Mouse (Mus musculus) retina, postnatal 1 day (tissue): ENCODE results near the gene Dcst2.

Experiments used
- DNase-seq: peaks from one replicate; pipeline ENCODE4 v3.0.0-alpha.2; 2012

Dcst2 gene

GRCm38 (mm10) chr3:89390111-89390515 is 28.3 kb downstream of the Dcst2 start:
- DNase-seq = peak; percentile 69

GRCm38 (mm10) chr3:89390699-89391662 is 29.2 kb downstream of the Dcst2 start:
- DNase-seq = peak; percentile 59

- peak; percentile 88 for DNase-seq
These were observed 30.1 kb downstream of the Dcst2 start for GRCm38 (mm10) chr3:89391663-89392511.

GRCm38 (mm10) chr3:89392871-89393311 is 31.1 kb downstream of the Dcst2 start:
- DNase-seq = peak; percentile 37

GRCm38 (mm10) chr3:89393605-89394004 is 31.8 kb downstream of the Dcst2 start:
- DNase-seq = peak; percentile 99

- DNase-seq = peak; percentile 86
These were observed 32.5 kb downstream of the Dcst2 start, which contains the start of gene Zbtb7b for GRCm38 (mm10) chr3:89394006-89394893. TSS of gene Zbtb7b (minus strand) at chr3:89394776.

- DNase-seq = peak; percentile 96
These were observed 33.1 kb downstream of the Dcst2 start for GRCm38 (mm10) chr3:89394894-89395256.

- DNase-seq = no peak
These were observed 33.6 kb downstream of the Dcst2 start for GRCm38 (mm10) chr3:89395419-89395805.

- peak; percentile 86 for DNase-seq
These were observed 34.3 kb downstream of the Dcst2 start for GRCm38 (mm10) chr3:89395806-89396653.

GRCm38 (mm10) chr3:89396654-89397005 is 34.9 kb downstream of the Dcst2 start:
- DNase-seq = no peak

GRCm38 (mm10) chr3:89401329-89401728 is 39.6 kb downstream of the Dcst2 start:
- no peak for DNase-seq

GRCm38 (mm10) chr3:89402693-89403092 is 40.9 kb downstream of the Dcst2 start, which contains the start of gene Lenep:
TSS of gene Lenep (minus strand) at chr3:89402793.
- no peak for DNase-seq

GRCm38 (mm10) chr3:89406887-89407286 is 45.1 kb downstream of the Dcst2 start:
- DNase-seq = no peak

- no peak for DNase-seq
These were observed 46.7 kb downstream of the Dcst2 start for GRCm38 (mm10) chr3:89408448-89408847.

- DNase-seq = no peak
These were observed 47.9 kb downstream of the Dcst2 start for GRCm38 (mm10) chr3:89409701-89410100.

GRCm38 (mm10) chr3:89410864-89411263 is 49.1 kb downstream of the Dcst2 start:
- DNase-seq = no peak

- DNase-seq = peak; percentile 100
These were observed 50.0 kb downstream of the Dcst2 start, which contains the start of gene Flad1 for GRCm38 (mm10) chr3:89411490-89412393. TSS of gene Flad1 (minus strand) at chr3:89411870.

- no peak for DNase-seq
These were observed 54.4 kb downstream of the Dcst2 start for GRCm38 (mm10) chr3:89416158-89416557.

GRCm38 (mm10) chr3:89417131-89417530 is 55.4 kb downstream of the Dcst2 start:
- no peak for DNase-seq

- DNase-seq = no peak
These were observed 56.0 kb downstream of the Dcst2 start for GRCm38 (mm10) chr3:89417840-89418169.
